Mouse (Mus musculus): Measurements from ENCODE around the gene Klrb1c. TPM values are rescaled to one million over a fixed set of nuclear protein-coding genes. Genes with fewer than 3 reads are reported as not detected.
"Not testable (repeated sequence)": the region's sequence is repeated elsewhere in the genome, so short reads cannot be mapped to it uniquely, and the experiment has no call there.

Gene Klrb1c
- total and polyA plus RNA-seq, 3 experiments: 0.22 TPM; not detected in 2

DNA sequence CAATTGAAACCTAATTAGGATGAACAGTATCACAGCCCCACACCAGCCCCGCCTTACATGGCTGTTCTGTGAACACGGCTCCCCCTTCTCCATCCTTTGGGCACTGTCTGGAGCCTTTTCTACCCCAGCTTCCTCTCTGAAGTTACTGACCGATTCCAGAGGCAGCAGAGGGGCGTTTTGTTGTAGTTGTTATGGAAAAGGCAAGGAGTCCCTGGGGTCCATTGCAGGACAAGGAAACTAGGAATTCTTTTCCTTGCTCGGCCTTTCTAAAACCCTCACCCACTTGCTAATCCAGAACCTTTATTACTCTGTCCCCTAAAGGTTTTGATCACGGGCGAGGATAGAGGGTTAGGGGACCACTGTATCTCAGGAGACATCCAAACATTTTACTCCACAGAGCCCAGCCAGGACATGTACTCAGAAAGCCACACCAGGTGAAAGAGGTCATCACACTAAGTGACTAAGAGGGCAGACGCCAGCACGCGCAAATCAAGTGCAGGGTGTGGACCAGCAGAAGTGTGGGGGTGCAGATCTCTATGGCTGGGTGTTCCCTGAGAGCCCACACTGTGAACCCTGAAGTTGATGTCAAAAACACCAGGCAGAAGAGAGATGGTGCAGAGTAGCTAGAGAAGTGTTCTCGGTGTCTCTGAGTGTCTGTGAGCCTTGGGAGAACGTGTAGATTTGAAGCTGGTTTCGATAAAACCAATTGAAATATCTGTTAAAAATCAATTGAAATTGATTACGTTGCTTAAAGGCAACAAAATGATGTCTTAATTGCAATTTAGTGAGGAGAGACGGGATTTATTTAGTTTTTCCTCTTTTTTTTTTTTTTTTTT, 9.1 kb upstream of the Klrb1c start:
- Histone ChIP-seq H3K4me1 (ENCODE audit: insufficient read depth, low read depth, low read length) (peaks cover 7% of the 10 kb centered on the region), H3K4me3 (ENCODE audit: low read depth, low read length) (no peak overlapping the region; the same call in 1 of the 2 replicates), H3K27me3 (ENCODE audit: insufficient read depth, low read length) (no peaks in the 10 kb centered on the region), H3K9me3 (replicated peaks) (peaks cover 16% of the 10 kb centered on the region), H3K36me3 (replicated peaks) (no peaks in the 10 kb centered on the region)
- DNase-seq (ENCODE audit: low spot score) (no peak), ATAC-seq (ENCODE audit: extremely low read depth, insufficient number of reproducible peaks, low FRiP score, poor library complexity, severe bottlenecking) (no peak)
- TF ChIP-seq GATA1 (IDR thresholded peaks at IDR 0.05; ENCODE audit: borderline replicate concordance, low read length): no peak
- no peak for TF ChIP-seq GATA2 (IDR thresholded peaks at IDR 0.05; ENCODE audit: borderline replicate concordance, low read depth, low read length)
- TF ChIP-seq POLR2AphosphoS5 (IDR thresholded peaks at IDR 0.05; ENCODE audit: insufficient replicate concordance, low read depth, low read length): no peak
- TF ChIP-seq CTCF (IDR thresholded peaks at IDR 0.05; ENCODE audit: low read depth, low read length): no peak
- no peak for TF ChIP-seq TAL1 (conservative IDR thresholded peaks at IDR 0.05; ENCODE audit: low read depth, low read length)

DNA sequence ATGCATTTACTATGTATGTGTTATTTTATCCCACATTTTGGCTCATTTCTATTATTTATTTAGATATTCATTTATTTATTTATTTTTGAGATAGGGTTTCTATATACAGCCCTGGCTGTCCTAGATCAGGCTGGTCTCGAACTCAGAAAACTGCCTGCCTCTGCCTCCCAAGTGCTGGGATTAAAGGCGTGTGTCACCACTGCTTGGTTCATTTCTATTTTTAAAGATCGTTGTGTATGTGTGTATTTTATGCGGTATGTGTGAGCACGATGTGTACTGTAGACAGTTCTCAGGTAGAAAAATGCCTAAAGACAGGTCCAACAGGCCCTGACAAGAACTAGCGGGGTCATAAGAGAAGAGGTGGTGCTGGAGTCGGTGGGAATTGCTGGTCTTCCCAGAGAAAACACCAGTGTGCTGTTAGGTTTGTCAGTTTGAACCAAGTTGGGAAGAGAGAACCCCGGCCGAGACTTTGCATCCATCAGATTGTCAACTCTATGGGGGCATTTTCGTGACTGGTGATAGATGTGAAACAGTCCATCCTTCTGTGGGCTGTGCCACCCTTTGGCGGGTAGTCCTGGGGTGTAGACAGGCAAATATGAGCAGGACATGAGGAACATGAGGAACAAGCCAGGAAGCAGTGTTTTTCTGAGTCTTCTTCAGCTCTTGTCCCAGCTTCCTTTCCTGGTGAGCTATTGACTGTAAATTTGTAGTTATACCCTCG, 8.3 kb upstream of the Klrb1c start:
- TF ChIP-seq GATA1 (IDR thresholded peaks at IDR 0.05; ENCODE audit: borderline replicate concordance, low read length) (no peak), GATA2 (IDR thresholded peaks at IDR 0.05; ENCODE audit: borderline replicate concordance, low read depth, low read length) (no peak), POLR2AphosphoS5 (IDR thresholded peaks at IDR 0.05; ENCODE audit: insufficient replicate concordance, low read depth, low read length) (no peak), CTCF (IDR thresholded peaks at IDR 0.05; ENCODE audit: low read depth, low read length) (no peak), TAL1 (conservative IDR thresholded peaks at IDR 0.05; ENCODE audit: low read depth, low read length) (no peak)
- no peak for ATAC-seq (ENCODE audit: extremely low read depth, insufficient number of reproducible peaks, low FRiP score, poor library complexity, severe bottlenecking)
- H3K4me1 ChIP-seq (ENCODE audit: insufficient read depth, low read depth, low read length): peaks cover 4% of the 10 kb centered on the region; the same call in 1 of the 2 replicates
- H3K36me3 ChIP-seq (replicated peaks): no peaks in the 10 kb centered on the region
- no peak for DNase-seq (ENCODE audit: low spot score)
- H3K27me3 ChIP-seq (ENCODE audit: insufficient read depth, low read length): no peaks in the 10 kb centered on the region
- no peak overlapping the region for H3K4me3 ChIP-seq (ENCODE audit: low read depth, low read length)
- H3K9me3 ChIP-seq (replicated peaks): peaks cover 17% of the 10 kb centered on the region

GRCm38 (mm10) chr6:128796321-128796955, 7.4 kb upstream of the Klrb1c start:
- Histone ChIP-seq H3K4me1 (ENCODE audit: insufficient read depth, low read depth, low read length) (peaks cover 4% of the 10 kb centered on the region; the same call in 1 of the 2 replicates), H3K4me3 (ENCODE audit: low read depth, low read length) (no peak overlapping the region), H3K27me3 (ENCODE audit: insufficient read depth, low read length) (no peaks in the 10 kb centered on the region), H3K36me3 (replicated peaks) (no peaks in the 10 kb centered on the region), H3K9me3 (replicated peaks) (peaks cover 17% of the 10 kb centered on the region)
- ATAC-seq (ENCODE audit: extremely low read depth, insufficient number of reproducible peaks, low FRiP score, poor library complexity, severe bottlenecking) (no peak), DNase-seq (ENCODE audit: low spot score) (no peak)
- TF ChIP-seq CTCF (IDR thresholded peaks at IDR 0.05; ENCODE audit: low read depth, low read length) (no peak), TAL1 (conservative IDR thresholded peaks at IDR 0.05; ENCODE audit: low read depth, low read length) (no peak), GATA2 (IDR thresholded peaks at IDR 0.05; ENCODE audit: borderline replicate concordance, low read depth, low read length) (no peak), POLR2AphosphoS5 (IDR thresholded peaks at IDR 0.05; ENCODE audit: insufficient replicate concordance, low read depth, low read length) (no peak), GATA1 (IDR thresholded peaks at IDR 0.05; ENCODE audit: borderline replicate concordance, low read length) (no peak)

DNA sequence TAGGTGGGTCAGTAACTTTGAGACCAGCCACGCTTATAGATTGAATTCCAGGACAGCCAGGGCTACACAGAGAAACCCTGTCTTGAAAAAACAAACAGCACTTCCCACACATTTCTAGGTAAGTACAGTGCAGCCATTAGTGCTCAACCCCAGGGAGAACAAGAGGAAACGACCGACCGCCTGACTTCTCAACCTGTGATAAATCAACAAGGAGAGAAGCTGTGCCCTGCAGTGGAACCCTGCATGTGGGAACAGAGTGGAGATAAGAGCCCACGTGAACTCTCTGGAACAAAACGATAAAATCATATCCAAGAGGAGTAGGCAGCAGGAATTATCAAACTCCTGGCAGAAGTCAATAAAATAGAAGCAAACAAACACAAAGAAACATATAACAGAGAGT, 4.7 kb upstream of the Klrb1c start:
- DNase-seq (ENCODE audit: low spot score) (no peak), ATAC-seq (ENCODE audit: extremely low read depth, insufficient number of reproducible peaks, low FRiP score, poor library complexity, severe bottlenecking) (no peak)
- Histone ChIP-seq H3K4me1 (ENCODE audit: insufficient read depth, low read depth, low read length) (peaks cover 4% of the 10 kb centered on the region; the same call in 1 of the 2 replicates), H3K27me3 (ENCODE audit: insufficient read depth, low read length) (no peaks in the 10 kb centered on the region), H3K4me3 (ENCODE audit: low read depth, low read length) (no peak overlapping the region), H3K9me3 (replicated peaks) (peaks cover 17% of the 10 kb centered on the region), H3K36me3 (replicated peaks) (no peaks in the 10 kb centered on the region)
- TF ChIP-seq POLR2AphosphoS5 (IDR thresholded peaks at IDR 0.05; ENCODE audit: insufficient replicate concordance, low read depth, low read length) (no peak), GATA2 (IDR thresholded peaks at IDR 0.05; ENCODE audit: borderline replicate concordance, low read depth, low read length) (no peak), TAL1 (conservative IDR thresholded peaks at IDR 0.05; ENCODE audit: low read depth, low read length) (no peak), GATA1 (IDR thresholded peaks at IDR 0.05; ENCODE audit: borderline replicate concordance, low read length) (no peak), CTCF (IDR thresholded peaks at IDR 0.05; ENCODE audit: low read depth, low read length) (no peak)

DNA sequence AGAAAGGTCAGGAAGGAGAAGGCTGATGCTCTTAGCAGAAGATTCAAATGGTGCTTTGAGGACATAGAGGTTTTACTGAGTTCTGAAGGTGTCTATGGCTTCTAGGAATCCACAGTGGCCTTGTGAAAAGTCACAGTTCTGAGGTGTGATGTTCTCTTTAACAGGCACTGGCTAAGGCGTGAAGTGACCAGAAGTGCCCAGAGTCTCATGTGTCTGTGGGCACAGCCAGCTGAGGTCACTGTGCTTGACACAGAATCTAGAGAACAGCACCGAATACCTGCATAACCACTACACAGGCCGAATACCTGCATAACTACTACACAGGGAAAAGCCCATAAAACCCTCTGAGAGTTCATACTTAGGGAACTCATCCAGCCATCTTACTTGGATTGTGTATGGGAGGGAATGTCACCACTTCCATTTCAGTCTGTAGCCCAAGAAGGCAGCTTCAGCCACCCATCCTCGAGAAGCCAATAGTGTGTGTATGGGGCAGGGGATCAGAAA, 1.5 kb upstream of the Klrb1c start:
- not testable (repeated sequence) for ATAC-seq (ENCODE audit: extremely low read depth, insufficient number of reproducible peaks, low FRiP score, poor library complexity, severe bottlenecking); H3K4me1 ChIP-seq (ENCODE audit: insufficient read depth, low read depth, low read length); H3K27me3 ChIP-seq (ENCODE audit: insufficient read depth, low read length); DNase-seq (ENCODE audit: low spot score); H3K36me3 ChIP-seq (replicated peaks); H3K4me3 ChIP-seq (ENCODE audit: low read depth, low read length)
- peaks cover 19% of the 10 kb centered on the region for H3K9me3 ChIP-seq (replicated peaks)

- Histone ChIP-seq H3K36me3 (replicated peaks) (no peaks in the 10 kb centered on the region), H3K9me3 (replicated peaks) (peaks cover 19% of the 10 kb centered on the region), H3K4me3 (ENCODE audit: low read depth, low read length) (no peak overlapping the region), H3K27me3 (ENCODE audit: insufficient read depth, low read length) (no peaks in the 10 kb centered on the region), H3K4me1 (ENCODE audit: insufficient read depth, low read depth, low read length) (no peaks in the 10 kb centered on the region)
- DNase-seq (ENCODE audit: low spot score): no peak
- no peak for ATAC-seq (ENCODE audit: extremely low read depth, insufficient number of reproducible peaks, low FRiP score, poor library complexity, severe bottlenecking)
- no peak for TF ChIP-seq GATA1 (IDR thresholded peaks at IDR 0.05; ENCODE audit: borderline replicate concordance, low read length)
- TF ChIP-seq POLR2AphosphoS5 (IDR thresholded peaks at IDR 0.05; ENCODE audit: insufficient replicate concordance, low read depth, low read length): no peak
- no peak for TF ChIP-seq TAL1 (conservative IDR thresholded peaks at IDR 0.05; ENCODE audit: low read depth, low read length)
- no peak for TF ChIP-seq CTCF (IDR thresholded peaks at IDR 0.05; ENCODE audit: low read depth, low read length)
- no peak for TF ChIP-seq GATA2 (IDR thresholded peaks at IDR 0.05; ENCODE audit: borderline replicate concordance, low read depth, low read length)
Observed at GRCm38 (mm10) chr6:128788517-128788916, 498 bp downstream of the Klrb1c start.

DNA sequence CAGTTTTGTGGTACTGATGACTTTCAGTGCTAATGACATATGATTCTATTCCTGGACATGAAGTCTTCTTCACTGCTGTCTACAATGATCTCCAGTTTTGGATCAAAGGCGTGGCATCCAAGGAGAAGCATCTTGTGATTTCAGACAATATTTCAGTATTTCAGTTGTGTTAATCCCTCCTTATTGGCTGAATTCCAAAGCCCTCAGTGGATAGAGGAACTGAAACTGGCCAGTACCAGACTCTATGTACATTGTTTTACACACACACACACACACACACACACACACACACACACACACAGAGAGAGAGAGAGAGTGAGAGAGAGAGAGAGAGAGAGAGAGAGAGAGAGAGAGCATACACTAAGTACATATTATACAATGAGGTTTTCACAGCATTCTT, 2.6 kb downstream of the Klrb1c start:
- DNase-seq (ENCODE audit: low spot score); H3K36me3 ChIP-seq (replicated peaks); H3K4me1 ChIP-seq (ENCODE audit: insufficient read depth, low read depth, low read length); H3K27me3 ChIP-seq (ENCODE audit: insufficient read depth, low read length); ATAC-seq (ENCODE audit: extremely low read depth, insufficient number of reproducible peaks, low FRiP score, poor library complexity, severe bottlenecking); H3K4me3 ChIP-seq (ENCODE audit: low read depth, low read length): not testable (repeated sequence)
- H3K9me3 ChIP-seq (replicated peaks): peaks cover 13% of the 10 kb centered on the region; the same call in 1 of the 2 replicates
